Mouse (Mus musculus) mature B cell (primary cell): ENCODE measurements around the gene Slc25a41.
"Not testable (repeated sequence)": the region's sequence is repeated elsewhere in the genome, so short reads cannot be mapped to it uniquely, and the experiment has no call there.

ENCODE experiments used
- in situ Hi-C: fragments of 300-500 bp; cut with MboI; formaldehyde crosslinking; loops from 2 replicates; pipeline ENCODE4 v1.14.3; 2019

Slc25a41 gene

DNA sequence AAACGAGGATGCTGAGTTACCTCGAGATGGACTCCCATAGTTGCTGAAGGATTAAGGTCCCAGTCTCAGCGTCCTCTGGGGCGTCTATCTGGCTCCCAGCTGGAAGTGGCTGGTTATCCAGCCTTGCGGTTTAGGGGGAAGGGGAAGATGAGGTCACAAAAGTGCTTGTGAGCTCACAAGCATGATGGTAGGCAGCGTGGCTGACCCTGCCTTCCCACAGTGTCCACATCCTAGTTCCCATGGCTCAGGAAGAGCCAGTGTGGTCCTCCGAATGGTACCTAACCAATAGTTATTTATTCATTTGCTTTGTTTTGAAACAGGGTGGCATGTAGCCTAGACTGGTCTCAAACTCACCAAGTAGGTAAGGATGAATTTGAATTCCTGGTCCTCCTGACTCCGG is at the start of gene Slc25a41:
Gene Slc25a41, minus strand, starts transcription at position 101 of the 400 bp plus-strand sequence.
- in situ Hi-C loops: no loop called here

DNA sequence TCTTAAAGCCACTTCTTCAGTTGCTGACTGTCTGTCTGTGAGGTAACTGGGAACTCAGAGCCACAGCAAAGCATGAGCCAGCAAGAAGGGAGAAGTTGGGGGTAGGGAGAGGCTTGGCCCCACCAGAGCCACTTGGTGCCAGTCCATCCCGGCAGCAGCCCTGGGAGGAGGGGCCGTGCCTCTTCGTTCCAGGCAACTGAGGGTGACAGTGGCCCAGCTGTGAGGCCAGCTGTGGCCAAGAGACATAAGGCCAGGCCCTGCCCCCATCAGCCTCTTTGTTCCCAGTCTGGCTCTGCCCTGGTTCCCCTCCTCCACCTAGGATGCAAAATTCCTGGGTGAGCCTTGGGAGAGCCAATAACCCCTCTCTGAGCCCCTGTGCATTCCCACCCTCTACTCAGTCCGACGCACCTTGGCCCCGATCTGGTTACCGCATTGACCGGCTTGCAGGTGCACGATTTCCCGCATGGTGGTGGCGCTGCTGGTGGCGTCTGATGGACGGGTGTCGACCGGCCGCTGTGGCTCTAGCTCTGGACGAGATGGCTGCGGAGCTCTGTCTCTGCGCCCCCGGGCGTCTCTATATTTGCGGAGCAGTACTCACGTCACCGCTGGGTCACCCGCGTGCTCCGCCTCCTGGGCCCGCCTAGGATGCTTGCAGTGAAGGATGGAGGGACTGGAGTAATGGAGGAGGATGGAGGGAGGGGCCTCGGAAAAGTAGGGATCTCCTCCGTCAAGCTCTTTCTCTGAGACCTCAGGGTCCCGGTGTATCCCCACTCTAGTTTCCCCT is 45.8 kb upstream of the Slc25a41 start, which contains the start of gene Tubb4a:
Gene Tubb4a, minus strand, starts transcription at position 734 of the 784 bp plus-strand sequence.
- in situ Hi-C loops: no loop called here

DNA sequence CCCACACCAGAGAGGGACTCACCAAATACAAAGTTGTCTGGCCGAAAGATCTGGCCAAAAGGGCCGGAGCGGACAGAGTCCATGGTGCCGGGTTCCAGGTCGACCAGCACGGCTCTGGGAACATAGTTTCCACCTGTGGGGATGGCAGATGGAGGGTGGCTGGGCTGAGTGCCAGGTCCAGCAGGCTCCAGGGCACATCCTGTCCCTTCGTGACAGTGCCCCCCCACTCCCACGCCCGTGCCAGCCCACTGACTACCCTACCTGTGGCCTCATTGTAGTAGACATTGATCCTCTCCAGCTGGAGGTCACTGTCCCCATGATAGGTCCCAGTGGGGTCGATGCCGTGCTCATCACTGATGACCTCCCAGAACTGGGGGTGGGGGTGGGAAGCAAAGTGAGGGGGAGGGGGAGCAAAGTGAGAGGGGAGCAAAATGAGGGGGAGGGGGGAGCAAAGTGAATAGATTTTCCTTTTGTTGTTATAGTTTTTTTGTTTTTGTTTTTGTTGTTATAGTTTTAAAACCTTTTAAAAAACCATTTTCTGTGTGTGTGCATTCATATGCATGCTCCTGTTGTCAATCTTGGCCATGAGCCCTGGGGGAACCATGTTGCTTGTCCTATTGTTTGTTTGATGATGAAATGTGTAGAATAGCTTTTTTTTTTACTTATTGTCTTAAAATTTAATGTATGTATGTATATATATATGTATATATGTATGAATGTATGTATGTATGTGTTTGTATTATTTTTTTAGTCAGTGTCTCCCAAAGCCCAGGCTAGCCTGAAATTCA is 44.7 kb upstream of the Slc25a41 start:
- in situ Hi-C loops: no loop called here

DNA sequence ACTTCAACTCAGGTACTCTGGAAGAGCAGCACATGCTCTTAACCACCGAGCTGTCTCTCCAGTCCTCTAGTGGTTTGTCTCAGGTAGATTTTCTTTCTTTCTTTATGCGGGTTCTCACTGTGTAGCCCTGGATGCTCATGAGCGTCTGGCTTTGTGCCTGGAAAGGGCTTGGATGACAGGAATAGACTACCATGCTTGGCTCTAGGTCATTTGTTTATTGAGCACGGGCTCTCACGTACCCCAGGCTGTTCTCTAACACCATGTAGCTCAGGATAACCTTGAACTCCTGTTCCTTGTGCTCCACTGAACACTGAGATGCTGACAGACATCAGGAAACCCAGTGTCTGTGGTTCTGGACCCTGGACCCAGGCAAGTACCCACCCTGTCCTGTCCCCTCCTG is 41.0 kb upstream of the Slc25a41 start:
- in situ Hi-C loops: no loop called here

DNA sequence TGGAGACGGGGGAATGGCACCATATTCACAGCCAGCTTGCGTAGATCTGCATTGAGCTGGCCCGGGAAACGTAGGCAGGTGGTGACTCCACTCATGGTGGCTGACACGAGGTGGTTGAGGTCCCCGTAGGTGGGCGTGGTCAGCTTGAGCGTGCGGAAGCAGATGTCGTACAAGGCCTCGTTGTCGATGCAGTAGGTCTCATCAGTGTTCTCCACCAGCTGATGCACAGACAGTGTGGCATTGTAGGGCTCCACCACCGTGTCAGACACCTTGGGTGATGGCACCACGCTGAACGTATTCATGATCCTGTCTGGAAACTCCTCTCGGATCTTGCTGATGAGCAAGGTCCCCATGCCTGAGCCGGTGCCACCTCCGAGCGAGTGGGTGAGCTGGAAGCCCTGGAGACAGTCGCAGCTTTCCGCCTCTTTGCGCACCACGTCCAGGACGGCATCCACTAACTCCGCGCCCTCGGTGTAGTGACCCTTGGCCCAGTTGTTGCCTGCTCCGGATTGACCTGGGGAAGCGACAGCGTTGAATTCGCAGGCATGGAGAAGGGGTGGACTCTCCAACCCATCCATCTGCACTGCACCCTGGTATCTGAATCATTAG is 39.9 kb upstream of the Slc25a41 start:
- in situ Hi-C loops: no loop called here

DNA sequence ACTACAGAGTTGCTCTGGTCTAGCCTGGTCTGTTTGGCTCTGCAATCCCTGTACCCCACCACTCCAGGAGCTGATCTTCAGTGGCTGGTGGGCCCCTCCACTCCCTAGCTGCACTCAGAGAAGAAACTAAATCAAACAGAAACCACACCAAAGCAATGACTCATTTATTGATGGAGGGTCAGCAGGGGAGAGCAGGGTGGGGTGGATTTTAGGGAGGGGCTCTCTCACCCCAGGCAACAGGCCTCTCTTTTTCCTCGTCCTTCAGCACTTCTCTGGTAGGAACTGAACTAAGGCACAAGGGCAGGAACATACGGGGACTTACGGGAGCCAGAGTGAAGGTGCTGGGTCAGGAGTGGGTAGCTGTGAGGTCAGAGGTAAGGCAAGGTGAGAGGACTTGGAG is 38.5 kb upstream of the Slc25a41 start:
- in situ Hi-C loops: no loop called here

DNA sequence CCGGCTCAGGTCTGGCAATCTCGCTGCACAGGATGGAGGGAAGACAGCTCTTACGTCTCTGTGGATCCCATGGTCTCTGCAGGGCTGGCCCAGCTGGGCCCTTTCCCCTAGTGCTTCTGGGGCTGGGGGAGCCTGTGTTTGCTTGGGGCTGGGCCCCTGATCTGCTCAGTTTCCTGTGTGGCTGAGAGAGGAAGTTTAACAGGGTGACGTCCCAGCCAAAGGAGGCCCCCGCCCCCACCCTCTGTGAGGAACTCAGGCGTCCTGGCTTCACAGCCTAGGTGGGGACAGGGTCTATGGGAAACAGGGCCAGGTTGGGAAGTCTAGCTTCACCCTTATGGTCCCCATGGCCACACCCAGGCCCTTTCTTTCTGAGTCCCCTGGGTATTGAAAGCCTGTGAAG is 36.9 kb upstream of the Slc25a41 start, which contains the start of gene Dennd1c:
Gene Dennd1c, minus strand, starts transcription at position 179 of the 400 bp plus-strand sequence.
- in situ Hi-C loops: no loop called here

DNA sequence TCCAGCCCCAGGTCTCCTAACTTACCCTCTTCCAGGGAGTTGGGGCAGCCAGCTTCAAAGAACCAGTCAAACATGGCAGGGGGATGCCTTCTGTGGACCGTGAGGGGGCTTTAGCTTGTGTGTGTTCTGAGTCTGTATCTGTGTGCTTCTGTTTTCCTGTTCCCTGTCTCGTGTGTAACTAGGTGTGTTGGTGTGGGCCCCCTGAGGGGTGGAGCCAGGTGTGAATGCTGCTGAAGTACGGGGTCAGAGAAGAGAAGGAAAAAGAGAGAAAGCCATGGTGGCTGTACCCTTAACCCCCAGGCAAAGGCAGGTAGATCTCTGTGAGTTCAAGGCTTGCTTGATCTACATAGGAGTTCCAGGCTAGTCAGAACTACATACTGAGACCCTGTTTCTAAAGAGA is 35.5 kb upstream of the Slc25a41 start:
- in situ Hi-C loops: no loop called here

DNA sequence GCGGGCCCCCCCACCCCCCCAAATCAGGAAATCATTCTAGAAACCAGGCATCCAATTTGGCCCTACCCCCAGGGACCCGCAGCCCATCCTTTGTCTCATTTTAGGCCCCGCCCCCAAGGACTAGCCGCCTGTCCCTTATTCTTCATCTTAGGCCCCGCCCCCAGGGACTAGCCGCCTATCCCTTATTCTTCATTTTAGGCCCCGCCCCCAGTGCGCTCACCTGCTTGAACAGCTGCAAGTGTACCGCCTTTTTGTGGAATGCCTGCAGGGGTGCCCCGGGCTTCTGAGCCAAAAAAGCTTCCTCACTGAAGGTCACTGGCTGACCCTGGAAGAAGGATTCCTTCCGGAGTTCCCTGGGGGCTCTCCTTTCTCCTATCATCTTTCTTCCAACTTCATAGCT is 29.2 kb upstream of the Slc25a41 start:
- in situ Hi-C loops: no loop called here

DNA sequence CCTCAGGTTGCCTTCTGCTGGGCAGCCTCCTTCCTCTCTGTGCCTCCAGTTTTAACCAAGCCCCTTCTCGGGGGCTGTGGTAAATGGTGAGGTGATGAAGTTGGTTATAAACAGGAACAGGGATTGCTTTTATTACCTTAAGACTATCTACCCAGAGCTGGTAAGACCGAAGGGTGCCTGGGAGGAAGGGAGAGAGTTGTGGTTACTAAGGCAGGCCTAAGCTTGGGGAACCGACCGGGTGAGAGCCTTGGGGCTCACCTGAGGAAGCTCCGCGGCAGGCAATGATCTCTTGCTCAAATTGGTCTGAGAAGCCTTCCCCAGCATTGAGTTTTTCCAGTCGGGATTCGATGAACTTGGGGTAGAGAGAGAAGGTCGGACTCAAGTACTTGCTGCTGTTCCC is 28.8 kb upstream of the Slc25a41 start:
- in situ Hi-C loops: no loop called here

DNA sequence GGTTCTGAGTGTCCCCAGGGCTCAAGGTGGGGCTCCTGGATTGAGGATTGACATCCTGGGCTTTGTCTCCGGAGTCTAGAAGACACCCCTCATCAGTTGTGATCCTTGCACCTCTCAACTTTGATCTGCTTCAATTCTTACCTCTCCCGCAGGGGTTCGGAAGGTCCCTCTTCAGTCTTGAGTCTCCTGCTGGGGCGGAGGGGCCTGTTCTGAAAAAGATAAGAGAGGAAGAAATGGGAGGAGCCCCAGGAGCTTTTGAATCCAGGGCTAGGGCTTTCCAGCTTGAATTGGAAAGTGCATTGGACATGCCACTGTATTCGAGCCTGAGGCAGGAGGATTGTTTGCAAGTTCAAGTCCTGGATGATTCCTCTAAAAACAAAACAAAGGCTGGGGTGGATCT is 25.5 kb upstream of the Slc25a41 start:
- in situ Hi-C loops: no loop called here

DNA sequence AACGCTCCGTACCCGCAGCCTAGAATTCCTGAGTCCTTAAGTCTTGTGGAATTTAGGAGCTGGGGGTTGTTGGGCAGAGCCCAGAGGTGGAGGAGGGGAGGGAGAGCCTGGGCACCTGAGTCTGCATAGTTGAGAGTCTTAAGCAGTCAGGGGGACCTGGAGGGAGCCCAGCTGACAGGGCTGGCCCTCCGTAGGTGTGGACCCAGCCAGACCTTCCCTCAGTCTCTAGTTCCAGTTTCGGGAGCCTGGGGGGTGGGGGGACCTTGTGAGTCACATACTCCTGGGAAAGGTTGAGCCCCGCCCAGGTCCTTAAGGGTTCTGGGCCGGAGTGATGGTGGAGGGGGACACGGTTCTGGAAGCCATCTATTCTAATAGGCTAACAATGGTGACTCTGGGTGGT is 21.6 kb upstream of the Slc25a41 start:
- in situ Hi-C loops: no loop called here

DNA sequence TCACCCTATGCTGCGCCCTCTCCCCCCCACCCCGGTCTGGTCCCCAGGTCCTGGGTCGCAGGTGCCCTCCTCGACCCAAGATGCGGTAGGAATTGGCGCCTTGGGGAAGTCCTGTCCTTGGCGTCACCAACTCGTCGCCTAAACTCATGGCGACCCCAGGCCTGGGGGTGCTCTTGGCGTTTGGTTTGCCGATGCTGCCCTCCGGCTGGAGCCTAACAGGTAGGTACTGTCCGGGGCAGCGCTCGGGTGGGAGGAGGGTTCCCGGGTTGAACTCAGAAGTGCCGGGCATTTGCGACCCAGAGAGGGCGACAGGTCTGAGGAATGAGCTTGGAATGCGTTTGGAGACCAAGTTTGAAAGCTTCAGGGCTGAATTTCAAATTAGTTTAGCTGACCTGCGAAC is 21.1 kb upstream of the Slc25a41 start:
- in situ Hi-C loops: no loop called here

DNA sequence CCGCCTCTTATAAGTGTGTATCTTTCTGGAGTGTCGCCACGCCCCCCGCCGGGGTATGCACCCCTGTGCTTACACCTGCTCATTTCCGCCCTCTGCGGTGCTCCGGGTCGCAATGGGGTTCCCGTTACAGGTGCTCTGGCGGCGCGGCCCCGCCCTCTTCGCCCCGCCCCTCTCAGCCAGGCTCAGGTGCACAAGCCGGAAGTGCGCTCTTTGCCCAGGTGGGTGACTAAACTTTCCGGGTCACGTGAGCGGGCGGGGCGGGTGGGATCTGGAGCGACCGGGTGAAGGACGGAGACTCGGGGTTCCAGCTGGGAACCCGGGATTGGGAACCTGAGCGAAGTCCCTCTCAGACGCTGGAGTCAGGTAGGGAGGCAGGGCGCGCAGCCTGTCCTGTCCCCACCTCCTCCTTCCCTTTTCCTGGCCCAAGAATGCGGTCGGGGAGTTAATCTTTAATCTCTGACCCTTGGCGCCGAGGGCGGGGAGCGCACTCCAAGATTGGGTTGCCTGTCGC is 20.6 kb upstream of the Slc25a41 start:
- in situ Hi-C loops: no loop called here

DNA sequence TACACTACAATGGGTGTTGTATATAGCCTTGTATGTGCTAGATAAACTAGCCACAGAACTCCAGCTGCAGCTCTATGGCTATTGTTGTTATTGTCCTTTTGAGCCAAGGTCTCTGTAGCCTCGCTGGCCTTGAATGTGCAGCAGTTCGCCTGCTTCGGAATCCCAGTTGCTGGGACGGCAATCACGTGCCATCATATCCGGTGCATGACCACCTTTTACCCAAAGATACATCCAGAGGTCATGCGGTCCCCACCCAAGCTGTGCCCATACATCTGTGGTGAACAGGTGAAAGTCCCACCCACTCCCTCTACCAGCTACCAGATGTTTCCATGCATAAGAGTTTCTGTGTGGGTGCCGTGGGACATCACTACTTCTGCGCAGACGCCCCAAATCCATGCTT is 19.6 kb upstream of the Slc25a41 start:
- in situ Hi-C loops: no loop called here

DNA sequence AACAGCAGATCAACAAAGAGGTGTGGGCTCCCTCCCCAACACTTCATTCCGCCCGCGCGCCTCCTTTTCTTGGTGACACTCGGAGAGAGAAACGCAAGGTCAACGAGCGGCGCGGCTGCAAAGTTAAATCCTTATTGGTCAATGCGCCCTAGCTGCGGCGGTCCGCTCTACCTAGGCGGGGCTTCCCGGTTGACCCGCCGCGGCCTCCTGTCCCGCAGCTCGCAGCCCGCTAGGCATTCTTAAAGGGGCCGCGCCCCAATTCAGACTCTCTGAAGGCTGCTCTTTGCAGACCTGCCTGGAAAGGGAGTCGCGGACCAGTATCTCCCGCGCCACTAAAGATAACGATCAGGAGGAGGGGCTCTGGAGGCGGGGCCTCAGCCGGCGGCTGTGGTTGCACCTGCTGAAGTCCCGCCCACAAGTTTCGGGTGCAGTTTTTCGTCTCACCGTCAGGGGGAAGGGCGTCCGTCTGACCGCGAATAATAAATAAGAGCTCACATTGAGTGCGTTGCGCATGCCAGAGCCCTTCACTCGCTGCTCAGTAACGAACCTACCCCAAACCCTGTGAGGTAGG is 18.9 kb upstream of the Slc25a41 start:
- in situ Hi-C loops: no loop called here

DNA sequence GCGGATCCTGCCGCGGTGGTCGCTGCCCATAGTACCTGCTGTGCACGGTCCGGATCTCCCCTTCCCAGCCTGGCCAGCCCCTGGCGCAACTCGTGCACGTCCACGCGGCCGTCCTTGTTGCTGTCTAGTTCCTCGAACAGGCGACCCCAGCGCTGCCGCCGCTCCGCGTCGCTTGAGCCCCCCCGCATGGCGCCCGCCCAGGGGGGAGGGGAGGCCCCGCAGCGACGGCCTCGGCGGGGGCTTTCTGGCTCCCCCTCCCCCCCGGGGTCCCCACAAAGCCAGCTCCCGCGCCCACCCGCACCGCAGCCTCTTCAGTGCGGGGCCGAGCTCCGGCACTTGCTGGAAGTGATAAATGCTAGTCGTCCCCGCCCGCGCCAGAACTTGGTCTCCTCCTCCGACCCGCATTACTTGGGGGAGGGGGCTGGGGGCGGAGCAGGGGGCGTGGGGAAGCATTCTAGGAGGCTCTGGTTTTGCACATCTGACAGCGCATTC is 18.1 kb upstream of the Slc25a41 start, which contains the start of gene Slc25a23:
Gene Slc25a23, minus strand, starts transcription at position 378 of the 492 bp plus-strand sequence.
- in situ Hi-C loops: no loop called here

DNA sequence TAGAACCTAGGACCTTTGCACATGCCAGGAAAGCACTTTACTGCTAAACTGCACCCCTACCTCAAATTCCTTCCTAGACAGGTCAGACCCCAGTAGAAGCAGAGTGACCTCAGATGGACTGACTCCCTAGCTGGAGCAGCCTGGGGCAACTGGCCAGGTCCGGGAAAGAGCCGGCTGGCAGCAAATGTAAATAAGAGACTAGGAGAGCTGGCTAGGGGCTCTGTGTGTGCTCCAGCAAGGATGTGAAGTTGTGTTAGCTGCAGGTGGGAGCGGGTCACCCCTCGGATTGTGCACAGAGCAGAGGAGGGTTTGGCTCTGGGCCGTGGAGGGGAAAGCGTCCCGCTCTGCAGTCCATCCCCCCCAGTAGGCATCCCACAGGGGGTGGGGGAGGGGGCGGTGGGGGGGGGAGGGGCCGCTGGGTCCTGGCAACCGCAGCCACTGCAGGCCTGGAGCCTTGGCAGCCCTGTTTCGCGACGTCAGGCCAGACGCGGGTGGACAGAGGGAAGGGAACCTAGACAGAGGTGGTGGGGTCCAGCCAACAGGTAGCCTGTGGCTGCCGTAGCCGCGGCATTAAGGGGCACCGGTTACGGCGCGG is 17.5 kb upstream of the Slc25a41 start, which contains the start of gene Crb3:
Gene Crb3, plus strand, starts transcription at position 215 of the 595 bp plus-strand sequence.
- in situ Hi-C loops: no loop called here

DNA sequence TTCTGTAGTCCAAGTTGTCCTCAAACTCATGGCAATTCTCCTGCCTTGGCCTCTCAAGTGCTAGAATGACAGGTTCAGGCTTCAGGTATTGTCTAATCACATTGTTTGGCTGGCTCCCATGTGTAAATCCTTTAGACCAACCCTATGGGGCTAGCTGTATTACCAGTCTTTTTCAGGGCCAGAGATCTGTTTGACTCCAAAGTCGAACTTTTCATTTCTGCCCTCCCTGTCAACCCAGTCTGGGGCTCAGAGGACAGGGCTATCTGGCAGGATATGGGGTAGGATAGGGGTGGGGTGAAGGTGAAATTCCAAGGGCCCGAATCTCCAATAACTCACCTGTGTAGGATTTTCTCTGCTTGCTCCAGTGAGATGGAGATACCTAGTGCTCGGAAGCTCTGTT is 14.8 kb upstream of the Slc25a41 start:
- in situ Hi-C loops: no loop called here

DNA sequence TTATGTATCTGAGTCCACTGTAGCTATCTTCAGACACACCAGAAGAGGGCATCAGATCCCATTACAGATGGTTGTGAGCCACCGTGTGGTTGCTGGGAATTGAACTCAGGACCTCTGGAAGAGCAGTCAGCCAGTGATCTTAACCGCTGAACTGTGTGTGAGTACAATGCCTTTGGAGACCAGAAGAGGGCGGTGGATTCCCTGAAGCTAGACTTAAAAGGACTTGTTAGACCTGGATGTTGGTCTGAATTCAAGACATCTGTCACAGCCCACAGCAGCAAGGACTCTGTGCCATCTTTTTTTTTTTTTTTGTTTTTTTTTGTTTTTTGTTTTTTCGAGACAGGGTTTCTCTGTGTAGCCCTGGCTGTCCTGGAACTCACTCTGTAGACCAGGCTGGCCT is 10.2 kb upstream of the Slc25a41 start:
- in situ Hi-C loops: not testable (repeated sequence)

DNA sequence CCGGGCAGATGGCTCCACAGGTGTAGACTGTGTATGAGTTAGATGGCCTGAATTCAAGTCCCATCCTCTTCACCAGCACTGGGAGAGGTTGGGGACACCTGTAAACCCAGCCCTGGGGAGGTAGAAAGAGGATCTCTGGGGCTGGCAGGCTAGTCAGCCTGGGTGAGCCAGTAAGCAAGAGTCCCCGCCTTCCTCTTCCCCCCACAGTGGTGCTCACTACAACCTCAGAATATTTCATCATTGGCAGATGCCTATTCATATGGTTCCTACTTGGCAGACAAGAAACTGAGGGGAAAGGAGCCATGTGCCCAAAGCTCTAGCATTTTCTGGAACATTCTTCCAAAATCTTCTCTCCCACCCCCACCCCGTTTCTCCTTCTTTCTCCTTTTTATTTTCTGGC is 7.4 kb upstream of the Slc25a41 start:
- in situ Hi-C loops: no loop called here
